Mouse (Mus musculus) midbrain, postnatal 0 days (tissue): ENCODE measurements around the gene Arhgef18. TPM values are rescaled to one million over a fixed set of nuclear protein-coding genes. Genes with fewer than 3 reads are reported as not detected.

Experiments
- ATAC-seq: fragments of 200-750 bp; cut with Nextera tagmentation; 2 replicates; pipeline ENCODE4 v1.8.0; 2017; ENCODE audit warnings: moderate number of reproducible peaks, mild to moderate bottlenecking, moderate TSS enrichment, moderate library complexity; ENCODE audit not compliant: low FRiP score
- DNase-seq: peaks from one replicate; pipeline ENCODE4 v3.0.0-alpha.2; 2015; ENCODE audit warnings: low spot score
- H3K27ac ChIP-seq: fragments of 300-500 bp; sonication (generic); 2 replicates; pipeline ENCODE4 v1.5.1; 2014; ENCODE audit warnings: low read depth, mild to moderate bottlenecking, low read length, mixed read lengths
- H3K27me3 ChIP-seq: fragments of 300-500 bp; sonication (generic); 2 replicates; pipeline ENCODE4 v1.6.1; 2014; ENCODE audit warnings: low read length, control low read depth, mixed read lengths; ENCODE audit not compliant: insufficient read depth
- H3K36me3 ChIP-seq: fragments of 300-500 bp; sonication (generic); 2 replicates; pipeline ENCODE4 v1.6.1; 2014; ENCODE audit warnings: low read length, control low read depth, mixed read lengths; ENCODE audit not compliant: insufficient read depth
- H3K4me1 ChIP-seq: fragments of 300-500 bp; sonication (generic); 2 replicates; pipeline ENCODE4 v1.6.1; 2014; ENCODE audit warnings: mild to moderate bottlenecking, control low read depth, antibody characterized with exemption, low read length, mixed read lengths; ENCODE audit not compliant: insufficient read depth
- H3K4me2 ChIP-seq: fragments of 300-500 bp; sonication (generic); 2 replicates; pipeline ENCODE4 v1.6.1; 2014; ENCODE audit warnings: low read depth, mild to moderate bottlenecking, low read length, mixed read lengths; ENCODE audit not compliant: poor library complexity, severe bottlenecking
- H3K4me3 ChIP-seq: fragments of 300-500 bp; sonication (generic); 2 replicates; pipeline ENCODE4 v1.5.1; 2014; ENCODE audit warnings: low read depth, mild to moderate bottlenecking, low read length, moderate library complexity
- H3K9ac ChIP-seq: fragments of 300-500 bp; sonication (generic); replicated peaks from 2 replicates; pipeline ENCODE4 v1.6.1; 2014; ENCODE audit warnings: mild to moderate bottlenecking, low read length, moderate library complexity, mixed read lengths; ENCODE audit not compliant: poor library complexity, severe bottlenecking
- H3K9me3 ChIP-seq: fragments of 300-500 bp; sonication (generic); 2 replicates; pipeline ENCODE4 v1.6.1; 2016; ENCODE audit warnings: low read length, control low read depth
- CTCF ChIP-seq: IDR thresholded peaks from 2 replicates; pipeline ENCODE4 v1.5.1; 2016; ENCODE audit warnings: antibody characterized with exemption, mild to moderate bottlenecking
- WGBS: fragments of 180-500 bp; shearing (Covaris S2); extraction: QIAGEN DNeasy Blood & Tissue Kit; methylation state at CpG from one replicate; pipeline ENCODE4 v1.1.7; 2014; 5-methylcytosine and 5-hydroxymethylcytosine counted together
- polyA plus RNA-seq: library from polyadenylated mRNA; unstranded; fragments of >200 nt; fragmentation: Nextera tagmentation; extraction: Ambion mirVana; gene quantifications from 2 replicates; pipeline ENCODE4 v1.2.1, GENCODE M21; 2015
- total RNA-seq: library from RNA; depleted of rRNA; stranded (reverse); fragments of >200 nt; gene quantifications from 2 replicates; pipeline ENCODE4 v1.2.3, GENCODE M21; 2014

Gene Arhgef18
- total and polyA plus RNA-seq, 2 experiments from 2014 or later = 6.8 to 34.3 TPM

DNA sequence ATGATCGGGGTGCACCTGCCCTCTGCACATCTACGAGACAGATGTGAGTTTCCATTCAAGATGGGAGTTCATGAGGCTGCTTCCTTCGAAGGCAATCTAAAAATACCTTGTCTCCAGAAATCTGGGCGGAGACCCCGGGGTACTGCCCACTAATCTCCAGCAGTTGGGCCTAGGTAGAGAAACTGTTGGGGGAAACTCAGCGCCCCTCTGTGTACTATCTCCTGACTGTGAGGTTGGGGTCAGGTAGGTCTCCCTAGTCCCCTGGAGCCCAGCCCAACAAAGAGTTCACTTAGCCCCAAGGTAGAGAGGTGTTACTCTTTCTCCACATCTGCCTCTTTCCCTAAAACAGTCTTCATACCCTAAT, 101.0 kb downstream of the Arhgef18 start:
- Histone ChIP-seq H3K4me2 (peak overlapping the region; percentile 70), H3K36me3 (peaks cover 20% of the 10 kb centered on the region), H3K4me3 (peak overlapping the region; percentile 86), H3K27ac (peak overlapping the region; percentile 96), H3K9me3 (no peaks in the 10 kb centered on the region), H3K9ac (peak overlapping the region; percentile 99), H3K27me3 (no peaks in the 10 kb centered on the region), H3K4me1 (0 out of 2 replicates have a peak, but pooled peaks cover 6% of the 10 kb centered on the region)
- 25% methylated on average over 6 of the region's 6 CpGs for WGBS
- no peak for TF ChIP-seq CTCF
- DNase-seq = peak; percentile 2
- peak; percentile 15; the same call in 1 of the 2 replicates for ATAC-seq

DNA sequence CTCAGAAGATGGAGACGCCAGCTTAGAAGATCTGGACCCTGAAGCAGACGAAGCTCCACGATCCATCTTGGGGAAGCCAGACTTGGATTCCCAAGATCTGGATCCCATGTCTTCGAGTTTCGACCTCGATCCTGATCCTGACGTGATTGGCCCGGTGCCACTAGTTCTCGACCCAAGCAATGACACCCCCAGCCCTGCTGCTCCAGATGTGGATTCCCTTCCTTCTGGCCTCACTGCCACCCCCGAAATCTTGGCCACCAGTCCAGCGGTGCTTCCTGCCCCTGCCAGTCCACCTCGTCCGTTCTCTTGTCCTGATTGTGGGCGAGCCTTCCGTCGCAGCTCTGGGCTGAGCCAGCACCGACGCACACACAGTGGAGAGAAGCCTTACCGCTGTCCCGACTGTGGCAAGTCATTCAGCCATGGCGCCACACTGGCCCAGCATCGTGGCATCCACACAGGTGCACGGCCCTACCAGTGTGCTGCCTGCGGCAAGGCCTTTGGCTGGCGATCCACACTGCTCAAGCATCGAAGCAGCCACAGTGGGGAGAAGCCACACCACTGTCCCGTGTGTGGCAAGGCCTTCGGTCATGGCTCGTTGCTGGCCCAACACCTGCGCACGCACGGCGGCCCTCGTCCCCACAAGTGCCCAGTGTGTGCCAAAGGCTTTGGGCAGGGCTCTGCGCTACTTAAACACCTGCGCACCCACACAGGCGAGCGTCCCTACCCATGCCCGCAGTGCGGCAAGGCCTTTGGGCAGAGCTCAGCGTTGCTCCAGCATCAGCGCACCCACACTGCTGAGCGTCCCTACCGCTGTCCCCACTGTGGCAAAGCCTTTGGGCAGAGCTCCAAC, 103.0 kb downstream of the Arhgef18 start:
- 98% methylated on average over 44 of the region's 44 CpGs for WGBS
- ATAC-seq = no peak
- Histone ChIP-seq H3K36me3 (peaks cover 20% of the 10 kb centered on the region), H3K4me1 (peaks cover 7% of the 10 kb centered on the region; the same call in 1 of the 2 replicates), H3K9me3 (no peaks in the 10 kb centered on the region), H3K27ac (no peak overlapping the region), H3K27me3 (no peaks in the 10 kb centered on the region), H3K9ac (no peak overlapping the region), H3K4me2 (no peak overlapping the region), H3K4me3 (no peak overlapping the region)
- DNase-seq = no peak
- no peak for TF ChIP-seq CTCF

DNA sequence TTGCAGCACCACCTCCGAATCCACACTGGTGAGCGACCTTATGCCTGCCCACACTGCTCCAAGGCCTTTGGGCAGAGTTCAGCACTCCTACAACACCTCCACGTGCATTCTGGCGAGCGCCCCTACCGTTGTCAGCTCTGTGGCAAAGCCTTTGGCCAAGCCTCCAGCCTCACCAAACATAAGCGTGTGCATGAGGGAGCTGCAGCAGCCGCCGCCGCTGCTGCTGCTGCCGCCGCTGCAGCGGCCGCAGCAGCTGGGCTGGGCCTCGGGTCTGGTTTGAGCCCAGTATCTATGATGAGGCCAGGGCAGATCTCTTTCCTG, 103.6 kb downstream of the Arhgef18 start:
- no peak for ATAC-seq
- Histone ChIP-seq H3K4me1 (peaks cover 12% of the 10 kb centered on the region; the same call in 1 of the 2 replicates), H3K4me3 (no peak overlapping the region), H3K9me3 (no peaks in the 10 kb centered on the region), H3K27me3 (no peaks in the 10 kb centered on the region), H3K9ac (no peak overlapping the region), H3K36me3 (peaks cover 20% of the 10 kb centered on the region), H3K4me2 (no peak overlapping the region), H3K27ac (no peak overlapping the region)
- TF ChIP-seq CTCF = no peak
- no peak for DNase-seq
- 93% methylated on average over 15 of the region's 15 CpGs for WGBS

DNA sequence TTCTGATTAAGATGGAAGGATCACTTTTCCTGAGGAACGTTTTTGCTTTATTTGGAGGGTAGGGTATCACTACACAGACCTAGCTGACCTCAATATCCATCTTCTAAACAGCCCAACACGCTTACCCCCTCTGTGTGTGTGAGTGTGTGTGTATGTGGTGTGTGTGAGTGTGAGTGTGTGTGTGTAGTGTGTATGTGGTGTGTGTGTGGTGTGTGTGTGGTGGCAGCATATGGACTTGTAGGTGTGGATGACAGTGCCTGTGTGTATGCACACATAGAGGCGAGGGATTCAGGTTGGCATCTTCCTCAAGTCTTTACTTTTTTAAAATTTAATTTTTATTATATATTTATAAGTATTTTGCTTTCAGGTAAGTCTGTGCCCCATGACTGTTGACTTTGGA, 105.8 kb downstream of the Arhgef18 start:
- WGBS = 91% methylated on average over 3 of the region's 3 CpGs
- Histone ChIP-seq H3K27ac (no peak overlapping the region), H3K9ac (no peak overlapping the region), H3K36me3 (peaks cover 20% of the 10 kb centered on the region), H3K4me2 (no peak overlapping the region), H3K9me3 (no peaks in the 10 kb centered on the region), H3K4me1 (peaks cover 15% of the 10 kb centered on the region; the same call in 1 of the 2 replicates), H3K4me3 (no peak overlapping the region), H3K27me3 (no peaks in the 10 kb centered on the region)
- no peak for TF ChIP-seq CTCF
- DNase-seq (no peak), ATAC-seq (no peak)

DNA sequence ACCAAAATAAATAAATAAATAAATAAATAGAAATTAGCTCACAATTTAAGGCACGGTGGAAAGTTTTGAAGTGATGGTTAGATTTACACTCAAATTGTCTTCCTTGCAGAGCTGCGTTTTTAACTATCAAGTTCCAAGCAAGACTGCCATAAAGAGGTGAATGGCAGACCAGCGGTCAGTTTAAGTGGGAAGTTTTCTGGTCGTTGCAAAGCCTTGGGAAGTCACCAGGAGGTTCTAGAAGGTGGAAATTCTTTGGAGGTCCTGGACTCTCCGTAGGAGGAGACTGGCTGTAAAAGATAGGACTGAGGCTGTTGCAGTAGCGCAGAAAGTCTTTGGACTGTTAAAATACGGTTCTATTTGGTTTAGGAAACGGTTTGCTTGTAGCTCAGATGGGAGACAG, 106.9 kb downstream of the Arhgef18 start:
- peak; percentile 28 for ATAC-seq
- Histone ChIP-seq H3K27ac (peak overlapping the region; percentile 77), H3K27me3 (no peaks in the 10 kb centered on the region), H3K4me2 (peak overlapping the region; percentile 67), H3K9ac (peak overlapping the region; percentile 78), H3K9me3 (no peaks in the 10 kb centered on the region), H3K4me1 (peaks cover 9% of the 10 kb centered on the region; the same call in 1 of the 2 replicates), H3K4me3 (peak overlapping the region; percentile 83), H3K36me3 (peaks cover 20% of the 10 kb centered on the region)
- no peak for TF ChIP-seq CTCF
- DNase-seq = no peak
- 7% methylated on average over 8 of the region's 8 CpGs for WGBS

DNA sequence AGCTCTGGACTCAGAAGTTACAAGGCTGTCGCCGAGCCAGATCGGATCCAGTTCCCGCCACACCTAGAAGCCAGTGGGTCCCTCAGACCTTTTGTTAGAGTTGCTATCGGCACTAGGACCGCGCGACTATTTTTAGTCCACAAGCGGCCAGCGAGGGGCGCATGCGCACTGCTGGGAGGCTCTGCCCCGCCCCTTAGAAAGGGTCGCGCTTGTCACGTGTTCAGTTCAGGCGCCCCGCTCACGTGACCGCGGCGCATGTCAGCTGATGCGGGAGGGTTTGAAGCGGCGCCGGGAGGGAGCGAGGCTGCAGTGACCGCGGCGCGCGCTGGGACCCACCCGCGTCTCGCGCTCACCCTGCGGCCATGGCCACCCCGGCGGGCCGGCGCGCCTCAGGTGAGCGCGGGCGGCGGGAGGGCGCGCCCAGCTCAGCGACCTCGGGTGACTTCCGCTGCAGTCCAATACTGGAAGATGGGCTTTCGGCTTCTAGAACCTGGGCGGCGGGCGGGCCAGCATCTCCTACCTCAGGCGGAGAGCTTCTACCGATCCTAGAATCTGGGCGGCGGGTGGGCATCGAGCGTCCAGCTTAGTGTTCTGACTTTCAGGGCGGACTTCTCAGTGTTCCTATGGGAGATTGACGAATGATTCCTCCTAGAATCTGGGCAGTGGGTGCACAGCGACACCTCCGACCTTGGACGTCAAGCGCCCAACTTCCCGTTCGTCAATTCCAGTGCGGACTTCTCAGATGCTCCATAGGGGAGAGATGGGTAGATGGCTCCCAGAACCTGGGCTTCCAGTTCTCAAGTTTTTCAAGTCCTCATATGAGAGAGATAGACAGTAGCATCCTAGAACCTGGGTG, 107.7 kb downstream of the Arhgef18 start, which contains the start of gene Mcoln1:
TSS of gene Mcoln1 (plus strand) at position 223 of the 856 bp plus-strand sequence.
- peak; percentile 91 for ATAC-seq
- H3K4me3 ChIP-seq = peak within 1 kb of the TSS; percentile 83
- H3K27me3 ChIP-seq = no peaks in the 10 kb centered on the region
- peak within 1 kb of the TSS; percentile 80 for H3K4me2 ChIP-seq
- DNase-seq = peak; percentile 99
- peak within 1 kb of the TSS; percentile 77 for H3K27ac ChIP-seq
- H3K36me3 ChIP-seq = peaks cover 18% of the 10 kb centered on the region
- H3K9ac ChIP-seq = peak within 1 kb of the TSS; percentile 78
- WGBS = under 1% methylated on average over 70 of the region's 70 CpGs
- no peaks in the 10 kb centered on the region for H3K9me3 ChIP-seq
- peaks cover 9% of the 10 kb centered on the region; the same call in 1 of the 2 replicates for H3K4me1 ChIP-seq
- TF ChIP-seq CTCF = peak; percentile 37
